Mouse (Mus musculus) heart, embryonic 15.5 days (tissue): ENCODE results near the gene Tgfbr3. TPM values are rescaled to one million over a fixed set of nuclear protein-coding genes. Genes with fewer than 3 reads are reported as not detected.

Experiments used
- ATAC-seq: fragments of 200-750 bp; cut with Nextera tagmentation; replicated peaks from 2 replicates; pipeline ENCODE4 v1.8.0; 2017; ENCODE audit warnings: low read depth, moderate TSS enrichment; ENCODE audit not compliant: insufficient number of reproducible peaks, insufficient read depth, low FRiP score
- H3K27ac ChIP-seq: fragments of 300-500 bp; sonication (generic); 2 replicates; pipeline ENCODE4 v1.5.1; 2015; ENCODE audit warnings: mild to moderate bottlenecking, inconsistent platforms
- H3K27me3 ChIP-seq: fragments of 300-500 bp; sonication (generic); 2 replicates; pipeline ENCODE4 v1.6.1; 2015; ENCODE audit warnings: inconsistent platforms
- H3K36me3 ChIP-seq: fragments of 300-500 bp; sonication (generic); 2 replicates; pipeline ENCODE4 v1.6.1; 2015; ENCODE audit warnings: mild to moderate bottlenecking, inconsistent platforms
- H3K4me1 ChIP-seq: fragments of 300-500 bp; sonication (generic); replicated peaks from 2 replicates; pipeline ENCODE4 v1.6.1; 2015; ENCODE audit warnings: inconsistent platforms
- H3K4me2 ChIP-seq: fragments of 300-500 bp; sonication (generic); 2 replicates; pipeline ENCODE4 v1.6.1; 2015; ENCODE audit warnings: inconsistent platforms, mild to moderate bottlenecking, moderate library complexity
- H3K4me3 ChIP-seq: fragments of 300-500 bp; sonication (generic); 2 replicates; pipeline ENCODE4 v1.5.1; 2015; ENCODE audit warnings: mild to moderate bottlenecking, inconsistent platforms
- H3K9ac ChIP-seq: fragments of 300-500 bp; sonication (generic); 2 replicates; pipeline ENCODE4 v1.6.1; 2015; ENCODE audit warnings: mild to moderate bottlenecking, inconsistent platforms
- H3K9me3 ChIP-seq: fragments of 300-500 bp; sonication (generic); replicated peaks from 2 replicates; pipeline ENCODE4 v1.6.1; 2016; ENCODE audit warnings: inconsistent platforms
- WGBS: fragments of 180-500 bp; shearing (Covaris S2); methylation state at CpG from one replicate; pipeline ENCODE4 v1.1.7; 2015; ENCODE audit warnings: mixed read lengths; 5-methylcytosine and 5-hydroxymethylcytosine counted together
- polyA plus RNA-seq: library from polyadenylated mRNA; unstranded; fragments of >200 nt; fragmentation: Nextera tagmentation; extraction: Ambion mirVana; gene quantifications from 2 replicates; pipeline ENCODE4 v1.2.1, GENCODE M21; 2015

Tgfbr3 gene
- polyA plus RNA-seq, 1 experiment from 2014 or later: 16.8 TPM

DNA sequence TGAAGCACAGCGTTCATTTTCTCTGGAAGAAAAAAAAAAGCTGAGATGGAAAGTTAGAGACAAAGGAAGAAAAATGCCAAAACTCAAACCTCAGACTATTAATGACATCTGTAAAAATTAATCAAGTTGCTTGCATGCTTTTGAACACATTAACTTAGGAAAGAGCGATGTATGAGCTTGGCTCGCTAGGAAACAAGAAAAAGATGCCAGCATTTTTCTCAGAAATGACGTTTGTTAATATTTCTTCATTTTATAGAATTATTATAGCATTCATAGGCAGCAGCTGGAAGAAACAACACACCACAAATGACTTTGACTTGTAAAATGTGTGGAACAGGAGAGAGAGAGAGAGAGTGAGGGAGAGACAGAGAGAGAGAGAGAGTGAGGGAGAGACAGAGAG is 187.7 kb downstream of the Tgfbr3 start:
- H3K9ac ChIP-seq: no peak overlapping the region
- H3K27ac ChIP-seq: no peak overlapping the region
- H3K27me3 ChIP-seq: no peaks in the 10 kb centered on the region
- H3K4me2 ChIP-seq: no peak overlapping the region
- no peaks in the 10 kb centered on the region for H3K36me3 ChIP-seq
- ATAC-seq: no peak
- H3K9me3 ChIP-seq: no peaks in the 10 kb centered on the region
- no peak overlapping the region for H3K4me3 ChIP-seq
- 74% methylated on average over 4 of the region's 4 CpGs for WGBS
- peaks cover 11% of the 10 kb centered on the region for H3K4me1 ChIP-seq

DNA sequence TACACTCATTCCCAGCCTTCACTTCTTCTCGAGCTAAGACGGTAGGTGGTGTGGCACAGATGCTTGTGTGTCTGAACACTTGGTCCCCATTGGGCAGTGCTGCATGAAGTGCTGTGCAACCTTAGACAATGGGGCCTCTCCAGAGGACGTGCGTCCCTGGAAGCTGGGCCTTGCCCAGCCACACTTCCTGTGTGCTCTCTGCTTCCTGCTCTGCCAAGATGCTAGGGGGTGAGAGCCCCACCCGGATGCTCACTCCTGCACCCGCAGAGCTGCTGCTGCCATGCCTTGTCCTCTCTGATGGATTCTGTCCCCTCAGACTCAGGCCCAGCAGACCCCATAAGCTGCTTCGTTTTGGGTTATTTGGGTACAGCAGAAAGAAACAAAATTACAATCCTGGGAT is 188.3 kb downstream of the Tgfbr3 start:
- H3K9ac ChIP-seq: no peak overlapping the region
- no peaks in the 10 kb centered on the region for H3K9me3 ChIP-seq
- no peak overlapping the region for H3K4me2 ChIP-seq
- no peaks in the 10 kb centered on the region for H3K27me3 ChIP-seq
- peaks cover 13% of the 10 kb centered on the region for H3K4me1 ChIP-seq
- 64% methylated on average over 7 of the region's 7 CpGs for WGBS
- H3K36me3 ChIP-seq: no peaks in the 10 kb centered on the region
- H3K4me3 ChIP-seq: no peak overlapping the region
- no peak for ATAC-seq
- H3K27ac ChIP-seq: no peak overlapping the region

DNA sequence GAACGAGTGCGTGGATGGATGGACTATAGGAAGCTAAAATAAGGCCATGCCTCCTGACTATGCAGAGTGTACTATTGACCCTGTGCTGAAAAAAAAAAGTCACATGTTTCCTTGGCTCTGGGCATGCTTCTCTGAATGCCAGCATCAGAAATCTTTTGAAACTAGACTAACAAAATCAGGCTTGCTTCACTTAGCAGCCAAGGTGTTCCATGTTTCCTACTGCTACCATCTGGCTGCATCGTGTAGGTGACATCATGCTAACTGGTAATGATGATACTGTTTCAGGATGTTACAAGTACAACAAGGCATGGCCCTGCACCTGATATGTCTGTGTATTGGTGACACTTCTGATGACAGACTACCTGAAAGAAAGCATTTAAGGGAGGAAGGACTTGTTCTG is 189.8 kb downstream of the Tgfbr3 start:
- Histone ChIP-seq H3K36me3 (no peaks in the 10 kb centered on the region), H3K9me3 (no peaks in the 10 kb centered on the region), H3K27ac (no peak overlapping the region), H3K4me3 (no peak overlapping the region), H3K9ac (no peak overlapping the region), H3K4me2 (no peak overlapping the region), H3K27me3 (no peaks in the 10 kb centered on the region), H3K4me1 (peaks cover 16% of the 10 kb centered on the region)
- ATAC-seq: no peak
- WGBS: 80% methylated on average over 3 of the region's 3 CpGs

DNA sequence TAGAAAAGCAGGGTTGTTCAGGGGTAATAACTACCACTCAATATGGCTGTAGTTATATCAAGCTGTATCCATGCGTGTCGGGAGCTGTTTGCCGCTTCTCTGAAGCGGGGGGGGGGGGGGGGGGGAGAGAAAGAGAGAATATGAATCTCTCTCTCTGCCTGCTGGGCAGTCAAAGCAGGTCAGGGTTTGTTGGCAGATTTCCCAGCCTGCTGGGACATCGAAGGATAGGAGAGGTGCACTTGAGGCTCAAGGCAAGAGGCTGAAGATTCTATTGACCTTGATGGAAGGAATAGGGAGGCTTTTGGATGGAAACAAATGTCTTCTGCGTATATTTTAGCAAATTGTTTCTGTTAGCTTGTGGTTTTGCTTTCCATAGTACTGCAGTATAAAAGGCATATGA is 190.4 kb downstream of the Tgfbr3 start:
- 36% methylated on average over 5 of the region's 6 CpGs for WGBS
- no peak overlapping the region for H3K4me2 ChIP-seq
- no peak overlapping the region for H3K4me3 ChIP-seq
- no peaks in the 10 kb centered on the region for H3K36me3 ChIP-seq
- H3K27me3 ChIP-seq: no peaks in the 10 kb centered on the region
- H3K4me1 ChIP-seq: peaks cover 16% of the 10 kb centered on the region
- no peaks in the 10 kb centered on the region for H3K9me3 ChIP-seq
- no peak overlapping the region for H3K27ac ChIP-seq
- ATAC-seq: no peak
- no peak overlapping the region for H3K9ac ChIP-seq

DNA sequence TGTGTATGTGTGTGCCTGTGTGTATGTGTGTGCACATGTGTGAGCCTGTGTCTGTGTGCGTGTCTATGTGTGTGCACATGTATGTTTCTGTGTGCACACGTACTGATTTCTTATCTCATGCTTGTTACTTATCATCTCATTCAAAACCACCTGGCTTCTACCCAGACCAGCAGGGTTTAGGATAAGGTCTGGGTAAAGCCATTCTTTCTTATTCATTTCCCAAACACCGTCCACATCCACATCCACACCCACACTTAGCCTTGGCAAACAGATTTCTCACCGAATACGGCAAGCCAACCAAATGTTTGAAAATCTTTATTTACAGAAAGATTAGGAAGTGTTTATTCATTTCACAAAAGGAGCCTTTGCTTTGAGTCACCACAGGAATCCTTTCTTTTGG is 191.4 kb downstream of the Tgfbr3 start:
- 61% methylated on average over 5 of the region's 5 CpGs for WGBS
- ATAC-seq: no peak
- Histone ChIP-seq H3K27me3 (no peaks in the 10 kb centered on the region), H3K4me1 (peaks cover 23% of the 10 kb centered on the region), H3K36me3 (no peaks in the 10 kb centered on the region), H3K27ac (no peak overlapping the region), H3K9me3 (no peaks in the 10 kb centered on the region), H3K4me3 (no peak overlapping the region), H3K4me2 (no peak overlapping the region), H3K9ac (no peak overlapping the region)

DNA sequence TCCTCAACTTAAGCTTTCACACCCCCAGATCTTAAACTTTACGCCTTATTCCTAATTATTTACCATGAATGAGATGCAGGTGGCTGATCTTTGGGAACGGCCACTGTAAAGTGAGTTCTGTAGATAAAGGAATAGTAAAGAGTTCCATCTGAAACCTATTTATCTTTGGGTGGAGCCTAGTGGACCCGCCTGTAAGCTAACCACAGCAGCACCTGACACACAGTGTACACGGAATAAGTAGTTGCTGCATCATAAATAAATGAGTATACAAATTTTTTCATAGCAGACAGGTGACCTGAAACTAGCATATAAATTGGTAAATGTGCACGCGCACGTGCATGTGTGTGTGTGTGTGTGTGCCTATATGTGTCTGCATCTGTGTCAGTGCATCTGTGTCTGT is 192.1 kb downstream of the Tgfbr3 start:
- Histone ChIP-seq H3K36me3 (no peaks in the 10 kb centered on the region), H3K9ac (no peak overlapping the region), H3K9me3 (no peaks in the 10 kb centered on the region), H3K4me1 (peaks cover 28% of the 10 kb centered on the region), H3K4me2 (no peak overlapping the region), H3K4me3 (no peak overlapping the region), H3K27ac (no peak overlapping the region), H3K27me3 (no peaks in the 10 kb centered on the region)
- 89% methylated on average over 7 of the region's 7 CpGs for WGBS
- no peak for ATAC-seq

DNA sequence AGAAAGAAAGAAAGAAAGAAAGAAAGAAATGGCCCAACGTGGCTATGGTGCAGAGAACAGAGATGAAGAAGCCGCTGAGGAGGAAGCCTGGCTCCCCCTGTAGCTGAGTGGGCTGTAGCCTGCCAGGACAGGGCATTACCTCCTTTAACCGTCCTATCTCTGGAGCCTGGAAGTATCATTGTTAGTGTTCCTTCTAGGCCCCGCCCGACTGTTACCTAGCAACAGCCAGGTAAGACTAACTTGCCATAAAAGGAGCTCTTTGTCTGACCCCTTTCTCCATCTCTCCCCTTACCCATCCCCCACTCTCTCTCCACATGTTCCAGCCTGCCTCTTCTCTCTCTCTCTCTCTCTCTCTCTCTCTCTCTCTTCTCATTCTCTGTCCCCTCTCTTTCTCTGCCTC is 195.2 kb downstream of the Tgfbr3 start:
- Histone ChIP-seq H3K4me2 (no peak overlapping the region), H3K27me3 (no peaks in the 10 kb centered on the region), H3K9ac (no peak overlapping the region), H3K27ac (no peak overlapping the region), H3K36me3 (no peaks in the 10 kb centered on the region), H3K4me1 (peaks cover 33% of the 10 kb centered on the region), H3K4me3 (no peak overlapping the region), H3K9me3 (no peaks in the 10 kb centered on the region)
- 58% methylated on average over 5 of the region's 5 CpGs for WGBS
- ATAC-seq: no peak

DNA sequence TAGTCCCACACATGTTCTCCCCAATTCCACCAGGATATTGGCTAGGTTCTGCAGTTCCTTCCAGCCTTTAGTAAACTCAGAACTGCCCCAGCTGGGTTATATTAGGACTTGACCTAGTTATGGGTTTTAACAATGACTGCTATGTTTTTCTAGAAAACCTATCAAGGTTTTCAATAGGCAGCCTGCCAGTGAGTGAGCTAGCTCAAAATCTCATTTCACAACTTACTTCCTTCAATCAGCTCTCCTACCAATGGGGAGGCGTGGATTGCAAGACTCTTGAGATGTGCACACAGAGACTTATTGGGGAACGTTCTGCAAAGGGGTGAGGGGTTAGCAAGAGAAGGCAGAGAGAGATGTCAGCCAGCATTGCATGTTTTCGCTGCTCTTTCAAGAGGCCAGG is 196.2 kb downstream of the Tgfbr3 start:
- Histone ChIP-seq H3K4me2 (no peak overlapping the region), H3K27me3 (no peaks in the 10 kb centered on the region), H3K27ac (peak overlapping the region; percentile 29; the same call in 1 of the 2 replicates), H3K4me3 (no peak overlapping the region), H3K4me1 (peaks cover 36% of the 10 kb centered on the region), H3K36me3 (no peaks in the 10 kb centered on the region), H3K9me3 (no peaks in the 10 kb centered on the region), H3K9ac (no peak overlapping the region)
- WGBS: 64% methylated on average over 3 of the region's 3 CpGs
- no peak for ATAC-seq

DNA sequence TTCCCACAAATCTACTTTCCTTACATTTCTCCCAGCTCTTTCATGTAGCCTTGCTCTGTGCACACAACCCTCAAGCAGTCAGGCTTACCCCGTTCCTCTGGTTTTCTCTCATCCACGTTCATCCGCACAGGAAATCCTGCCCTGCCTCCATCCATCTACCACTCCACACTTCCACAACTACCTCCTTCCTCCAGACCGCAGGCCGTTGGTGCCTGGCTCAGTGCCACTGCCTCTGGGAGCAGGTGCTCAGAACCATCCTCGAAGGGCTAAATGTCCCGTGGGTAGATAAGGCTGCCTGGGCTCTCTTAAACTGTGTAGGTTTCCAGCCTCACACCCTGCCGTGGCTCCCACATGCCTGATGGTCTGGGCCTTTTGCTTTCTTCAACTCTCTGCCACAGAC is 197.3 kb downstream of the Tgfbr3 start:
- no peak for ATAC-seq

DNA sequence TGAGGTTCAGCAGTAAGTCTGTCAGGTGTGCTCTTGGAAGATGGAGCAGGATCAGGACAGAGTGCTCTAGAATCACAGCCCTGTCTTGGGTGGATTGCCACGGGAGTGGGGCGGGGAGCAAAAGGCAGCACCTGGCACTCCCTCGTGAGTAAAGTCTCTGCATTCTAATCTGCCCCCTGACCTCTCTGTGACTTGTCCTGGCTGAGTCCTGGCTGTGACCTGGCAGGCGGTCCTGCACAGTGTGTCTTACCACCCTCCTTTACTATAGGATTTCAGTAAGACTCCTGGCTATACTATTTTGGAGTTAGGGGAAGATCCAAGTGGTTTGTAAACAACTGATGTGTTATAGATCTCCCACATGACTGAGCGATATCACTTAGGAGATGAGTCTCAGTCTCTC is 199.5 kb downstream of the Tgfbr3 start:
- WGBS: 52% methylated on average over 5 of the region's 5 CpGs
- no peaks in the 10 kb centered on the region for H3K9me3 ChIP-seq
- no peak overlapping the region for H3K27ac ChIP-seq
- H3K36me3 ChIP-seq: no peaks in the 10 kb centered on the region
- H3K4me1 ChIP-seq: peaks cover 45% of the 10 kb centered on the region
- H3K9ac ChIP-seq: no peak overlapping the region
- ATAC-seq: no peak
- no peak overlapping the region for H3K4me3 ChIP-seq
- H3K27me3 ChIP-seq: no peaks in the 10 kb centered on the region
- H3K4me2 ChIP-seq: no peak overlapping the region

More for the DNA sequence above, 197.3 kb downstream of the Tgfbr3 start:
- H3K9me3 ChIP-seq: no peaks in the 10 kb centered on the region
- no peaks in the 10 kb centered on the region for H3K36me3 ChIP-seq
- no peak overlapping the region for H3K9ac ChIP-seq
- WGBS: 16% methylated on average over 8 of the region's 8 CpGs
- H3K4me3 ChIP-seq: no peak overlapping the region
- H3K4me2 ChIP-seq: no peak overlapping the region
- no peaks in the 10 kb centered on the region for H3K27me3 ChIP-seq
- peak overlapping the region; percentile 4; the same call in 1 of the 2 replicates for H3K27ac ChIP-seq
- H3K4me1 ChIP-seq: peaks cover 47% of the 10 kb centered on the region

DNA sequence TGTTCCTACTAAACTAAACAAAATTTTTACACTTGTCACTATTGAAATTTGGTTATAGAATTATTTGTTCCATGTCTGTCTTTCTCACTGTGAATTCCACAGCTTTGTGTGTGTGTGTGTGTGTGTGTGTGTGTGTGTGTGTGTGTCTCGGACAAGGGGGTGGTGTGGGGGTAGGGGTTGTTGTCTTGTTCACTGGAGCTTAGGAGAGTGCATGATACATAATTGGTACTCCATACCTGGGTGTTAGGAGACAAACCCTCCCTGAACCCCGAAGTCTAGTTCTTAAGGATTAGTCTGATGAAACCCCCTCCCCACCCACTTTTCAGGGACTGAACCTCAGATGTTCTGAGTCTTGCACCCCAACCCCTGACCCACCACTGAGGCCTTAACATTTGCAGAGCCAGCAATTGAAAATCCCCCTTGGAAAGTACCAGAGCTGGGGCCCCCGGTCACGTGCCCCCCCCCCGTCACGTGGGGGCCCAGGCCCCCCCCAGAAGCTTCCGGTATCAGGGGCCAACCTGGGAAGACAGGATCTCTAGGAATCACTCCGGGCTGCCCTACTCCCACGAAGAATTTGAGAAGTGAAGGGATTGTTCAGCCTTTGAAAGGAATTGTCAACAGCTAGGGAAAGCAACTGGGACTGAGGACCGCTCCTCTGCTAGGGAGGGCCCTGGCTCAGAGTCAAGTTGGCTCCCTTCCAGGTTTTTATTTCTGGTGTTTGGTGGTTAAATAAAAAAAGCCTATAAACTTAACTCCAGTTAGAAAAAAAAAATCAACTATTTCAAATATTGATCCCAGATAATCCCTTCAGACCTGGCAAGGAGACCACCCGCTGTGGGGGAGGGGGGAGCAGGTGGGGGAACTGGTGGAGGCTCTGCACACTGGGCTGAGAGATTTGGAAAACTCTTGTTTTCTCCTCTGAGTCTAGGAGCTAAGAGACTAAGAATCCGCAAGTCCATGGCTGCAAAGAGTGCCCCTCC is 201.3 kb downstream of the Tgfbr3 start:
- peak overlapping the region; percentile 91 for H3K27ac ChIP-seq
- H3K27me3 ChIP-seq: no peaks in the 10 kb centered on the region
- H3K36me3 ChIP-seq: no peaks in the 10 kb centered on the region
- H3K9me3 ChIP-seq: no peaks in the 10 kb centered on the region
- H3K4me1 ChIP-seq: peaks cover 41% of the 10 kb centered on the region
- peak overlapping the region; percentile 49 for H3K4me2 ChIP-seq
- H3K9ac ChIP-seq: no peak overlapping the region
- ATAC-seq: peak; percentile 79
- H3K4me3 ChIP-seq: 0 out of 2 replicates have a peak overlapping the region, but pooled peaks have one; percentile 2
- WGBS: 19% methylated on average over 12 of the region's 12 CpGs

DNA sequence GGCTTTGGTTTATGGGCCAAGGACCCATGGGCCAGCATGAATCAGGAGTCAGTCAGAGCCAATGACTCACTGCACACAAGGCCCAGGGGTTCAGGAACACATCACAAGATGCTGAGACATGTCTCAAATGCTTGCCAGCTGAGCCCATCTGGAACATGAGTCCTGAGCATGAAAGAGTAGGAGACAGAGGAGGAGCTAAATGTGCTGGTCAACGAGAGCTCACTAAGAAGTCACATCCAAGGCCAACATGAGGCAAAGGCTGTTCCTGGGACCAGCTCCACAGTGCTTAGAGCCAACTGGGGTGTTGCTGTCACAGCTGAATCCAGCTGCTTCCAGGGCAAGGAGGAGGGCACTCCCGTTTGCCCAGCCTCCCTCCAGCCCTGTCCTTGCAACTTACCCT is 202.1 kb downstream of the Tgfbr3 start:
- WGBS: 10% methylated on average over 2 of the region's 2 CpGs
- H3K36me3 ChIP-seq: no peaks in the 10 kb centered on the region
- H3K27me3 ChIP-seq: no peaks in the 10 kb centered on the region
- H3K4me1 ChIP-seq: peaks cover 36% of the 10 kb centered on the region
- no peak overlapping the region for H3K9ac ChIP-seq
- peak; percentile 38 for ATAC-seq
- no peak overlapping the region for H3K4me3 ChIP-seq
- H3K4me2 ChIP-seq: no peak overlapping the region
- no peaks in the 10 kb centered on the region for H3K9me3 ChIP-seq
- H3K27ac ChIP-seq: peak overlapping the region; percentile 91
